Mouse (Mus musculus) liver (tissue): ENCODE measurements around the gene Actr1a.

ENCODE experiments used
- DNase-seq: peaks from one replicate; pipeline ENCODE4 v3.0.0-alpha.2; 2020; ENCODE audit warnings: mixed read lengths

Gene Actr1a

GRCm38 (mm10) chr19:46395109-46396009 lies at the start of gene Actr1a:
Actr1a (minus strand) TSS chr19:46395748.
- peak; percentile 99 for DNase-seq

GRCm38 (mm10) chr19:46444209-46444608 lies 48.7 kb upstream of the Actr1a start:
- DNase-seq, result peak; percentile 79

GRCm38 (mm10) chr19:46443509-46443908 lies 48.0 kb upstream of the Actr1a start:
- DNase-seq, result no peak

GRCm38 (mm10) chr19:46435492-46435891 lies 39.9 kb upstream of the Actr1a start:
- DNase-seq, result no peak

GRCm38 (mm10) chr19:46434591-46434990 lies 39.0 kb upstream of the Actr1a start:
- no peak for DNase-seq

- DNase-seq, result no peak
These were observed 38.6 kb upstream of the Actr1a start for GRCm38 (mm10) chr19:46434148-46434547.

- DNase-seq, result no peak
These were observed 38.2 kb upstream of the Actr1a start for GRCm38 (mm10) chr19:46433712-46434111.

- no peak for DNase-seq
These were observed 33.7 kb upstream of the Actr1a start for GRCm38 (mm10) chr19:46429250-46429649.

GRCm38 (mm10) chr19:46426488-46426887 lies 30.9 kb upstream of the Actr1a start:
- DNase-seq, result no peak

- no peak for DNase-seq
These were observed 29.7 kb upstream of the Actr1a start for GRCm38 (mm10) chr19:46425266-46425665.

- no peak for DNase-seq
These were observed 27.1 kb upstream of the Actr1a start for GRCm38 (mm10) chr19:46422384-46423338.

GRCm38 (mm10) chr19:46420410-46420809 lies 24.9 kb upstream of the Actr1a start:
- no peak for DNase-seq

GRCm38 (mm10) chr19:46418051-46418450 lies 22.5 kb upstream of the Actr1a start:
- no peak for DNase-seq

- no peak for DNase-seq
These were observed 20.7 kb upstream of the Actr1a start for GRCm38 (mm10) chr19:46416276-46416675.

- no peak for DNase-seq
These were observed 18.9 kb upstream of the Actr1a start for GRCm38 (mm10) chr19:46414486-46414885.

- DNase-seq, result no peak
These were observed 18.4 kb upstream of the Actr1a start for GRCm38 (mm10) chr19:46413969-46414368.

GRCm38 (mm10) chr19:46412056-46412805 lies 16.7 kb upstream of the Actr1a start:
- DNase-seq, result no peak

- no peak for DNase-seq
These were observed 14.0 kb upstream of the Actr1a start for GRCm38 (mm10) chr19:46409506-46409905.

GRCm38 (mm10) chr19:46406592-46407386 lies 11.2 kb upstream of the Actr1a start:
- DNase-seq, result no peak

- no peak for DNase-seq
These were observed 8.5 kb upstream of the Actr1a start for GRCm38 (mm10) chr19:46404030-46404429.

GRCm38 (mm10) chr19:46400558-46400957 lies 5.0 kb upstream of the Actr1a start:
- no peak for DNase-seq

- no peak for DNase-seq
These were observed 4.3 kb upstream of the Actr1a start for GRCm38 (mm10) chr19:46399886-46400285.
